Mouse (Mus musculus) embryonic fibroblast, embryonic 13.5 days (primary cell): ENCODE measurements around the gene Ddx52. TPM values are rescaled to one million over a fixed set of nuclear protein-coding genes. Genes with fewer than 3 reads are reported as not detected.

Experiments used
- H3K27ac ChIP-seq: 2 replicates; pipeline ENCODE4 v1.5.1; 2012; ENCODE audit warnings: low read length, control low read depth, inconsistent platforms; ENCODE audit not compliant: insufficient read depth
- H3K4me1 ChIP-seq: 2 replicates; pipeline ENCODE4 v1.6.1; 2011; ENCODE audit warnings: low read length; ENCODE audit not compliant: control insufficient read depth, insufficient read depth
- H3K4me3 ChIP-seq: 2 replicates; pipeline ENCODE4 v1.5.1; 2011; ENCODE audit warnings: mild to moderate bottlenecking, control low read depth, low read length; ENCODE audit not compliant: insufficient read depth
- CTCF ChIP-seq: IDR thresholded peaks from 2 replicates; pipeline ENCODE4 v1.5.1; 2011; ENCODE audit warnings: mild to moderate bottlenecking, control low read depth, low read length, moderate library complexity, borderline replicate concordance; ENCODE audit not compliant: insufficient read depth
- POLR2A ChIP-seq: IDR thresholded peaks from 2 replicates; pipeline ENCODE4 v1.6.1; 2011; ENCODE audit warnings: low read depth, mild to moderate bottlenecking, control low read depth, low read length, moderate library complexity
- polyA plus RNA-seq: library from polyadenylated mRNA; stranded (reverse); fragments of >200 nt; gene quantifications from 2 replicates; pipeline ENCODE4 v1.2.4, GENCODE M21; 2011; ENCODE audit warnings: low read depth; ENCODE audit not compliant: missing spikeins, insufficient read length

Ddx52 gene
- polyA plus RNA-seq, 1 experiment, result 30.8 TPM

DNA sequence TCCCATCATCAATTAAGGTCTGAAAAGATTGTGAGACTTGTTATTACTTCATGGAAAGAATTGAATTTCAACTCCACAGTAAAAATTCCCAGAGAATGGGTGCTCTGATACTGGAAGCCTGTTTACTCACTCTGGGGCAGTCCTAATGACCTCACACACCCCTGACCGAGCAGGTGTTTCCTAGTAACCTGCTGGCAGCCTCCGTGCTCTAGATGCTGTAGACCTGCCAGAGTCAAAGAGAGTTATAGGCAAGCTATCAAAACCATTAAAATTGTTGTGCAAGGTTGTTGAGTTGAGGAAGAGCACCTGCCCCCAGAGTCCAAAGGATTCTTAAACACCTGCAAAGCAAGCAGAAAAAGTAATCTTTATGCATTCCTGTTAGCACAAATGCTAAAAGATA, 19.3 kb upstream of the Ddx52 start:
- no peak overlapping the region for H3K27ac ChIP-seq
- peaks cover 2% of the 10 kb centered on the region; the same call in 1 of the 2 replicates for H3K4me1 ChIP-seq
- no peak overlapping the region for H3K4me3 ChIP-seq
- TF ChIP-seq POLR2A, result no peak
- no peak for TF ChIP-seq CTCF

DNA sequence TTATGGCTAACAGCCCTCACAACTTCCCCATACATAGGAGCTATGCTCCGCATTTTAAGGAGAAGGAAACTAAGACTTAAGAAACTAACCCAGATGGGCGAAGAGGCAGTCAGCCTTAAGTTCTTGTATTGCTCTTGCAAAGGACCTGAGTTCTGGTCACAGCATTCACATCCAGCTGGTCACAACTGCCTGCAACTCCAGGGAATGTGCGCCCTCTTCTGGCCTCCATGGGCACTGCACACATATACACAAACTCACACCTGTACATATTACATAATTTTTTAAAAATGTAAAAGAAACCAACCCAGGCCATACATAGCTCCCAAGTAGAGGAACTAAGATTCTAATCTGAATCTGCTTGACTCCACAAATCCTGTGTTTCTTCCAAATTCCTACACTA, 14.8 kb upstream of the Ddx52 start:
- Histone ChIP-seq H3K27ac (no peak overlapping the region), H3K4me1 (no peaks in the 10 kb centered on the region), H3K4me3 (no peak overlapping the region)
- TF ChIP-seq CTCF (peak; percentile 77; the same call in 1 of the 2 replicates), POLR2A (no peak)

DNA sequence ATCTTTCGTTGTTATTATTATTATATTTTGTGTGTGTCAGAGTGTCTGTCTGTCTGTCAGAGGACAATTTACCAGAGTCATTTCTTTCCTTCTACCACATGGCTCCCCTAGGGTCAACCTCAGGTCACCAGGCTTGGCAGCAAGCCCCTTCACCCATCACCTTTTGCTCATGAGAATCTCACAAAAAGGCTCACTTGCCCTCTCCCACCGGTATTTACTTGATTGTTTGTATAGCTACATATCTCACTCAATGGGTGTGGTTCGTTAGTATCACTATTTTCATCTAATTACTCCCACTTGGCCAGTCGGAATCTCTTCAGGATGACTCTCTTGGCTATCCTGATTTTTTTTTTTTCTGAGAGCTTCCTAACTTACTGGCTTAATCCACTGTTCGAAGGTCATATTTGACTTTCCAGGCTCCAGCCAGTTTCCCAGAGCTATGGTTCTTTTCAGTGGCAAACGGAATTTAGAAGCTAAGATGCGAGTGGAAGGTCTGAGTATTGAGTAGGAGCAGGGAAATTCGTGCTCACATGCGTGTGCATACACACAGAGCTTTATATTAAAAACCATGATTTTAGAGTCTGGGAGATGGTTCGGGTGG, 9.3 kb upstream of the Ddx52 start:
- Histone ChIP-seq H3K27ac (no peak overlapping the region), H3K4me1 (no peaks in the 10 kb centered on the region), H3K4me3 (no peak overlapping the region)
- TF ChIP-seq CTCF (no peak), POLR2A (no peak)

DNA sequence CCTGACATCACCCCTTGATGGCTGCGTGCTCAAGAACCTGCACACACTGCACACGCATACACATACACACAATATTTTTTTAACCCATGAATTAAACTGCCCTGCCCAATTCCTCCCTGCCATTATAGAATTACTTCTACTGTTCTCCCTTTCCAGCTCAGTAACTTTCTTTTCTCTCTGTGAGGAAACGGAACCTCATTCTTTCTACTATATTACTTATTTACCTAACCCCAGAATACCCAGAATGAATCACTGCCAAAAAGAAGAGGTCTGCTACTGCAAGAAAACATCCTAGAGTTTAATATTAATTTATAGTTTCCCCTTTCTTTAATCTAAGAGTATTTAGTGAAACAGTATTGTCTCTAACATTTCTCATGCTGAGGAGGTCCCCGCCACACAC, 8.5 kb upstream of the Ddx52 start:
- Histone ChIP-seq H3K4me3 (no peak overlapping the region), H3K27ac (no peak overlapping the region), H3K4me1 (peaks cover under 1% of the 10 kb centered on the region; the same call in 1 of the 2 replicates)
- TF ChIP-seq POLR2A (no peak), CTCF (no peak)

DNA sequence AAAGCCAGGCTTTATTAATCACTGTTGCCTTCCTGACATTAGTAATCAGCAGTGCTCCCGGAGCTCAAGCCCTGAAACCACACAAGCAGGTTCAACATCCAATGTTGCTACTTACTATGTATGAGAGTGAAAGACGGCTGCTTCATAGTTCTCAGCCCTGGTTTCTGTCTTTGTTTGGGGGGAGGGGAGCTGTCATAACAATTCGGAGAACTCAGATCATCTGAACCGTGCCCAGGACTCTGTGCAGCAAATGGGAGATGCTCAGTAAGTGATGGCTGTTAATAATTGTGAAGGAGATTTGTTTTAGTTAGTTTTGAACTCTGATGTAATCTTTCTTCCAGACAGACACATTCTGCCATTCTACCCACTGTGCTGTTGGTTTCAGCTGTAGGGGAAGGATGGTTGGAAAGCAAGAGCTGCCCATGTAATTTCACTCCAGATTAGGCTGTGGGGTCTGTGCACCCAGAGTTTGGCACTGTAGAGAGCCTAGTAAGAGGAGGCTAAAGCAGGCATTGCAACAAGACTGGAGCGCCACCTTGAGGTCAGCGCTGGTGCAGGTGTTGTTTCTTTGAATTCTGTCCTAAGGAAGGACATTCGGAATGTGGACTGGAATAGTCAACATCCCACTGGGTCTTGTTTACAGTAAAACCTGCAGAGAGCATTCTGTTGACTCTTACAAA, 5.7 kb upstream of the Ddx52 start:
- TF ChIP-seq POLR2A, result no peak
- peak; percentile 96 for TF ChIP-seq CTCF
- Histone ChIP-seq H3K27ac (no peak overlapping the region), H3K4me3 (no peak overlapping the region), H3K4me1 (peaks cover 6% of the 10 kb centered on the region)

GRCm38 (mm10) chr11:83938556-83938955, 3.3 kb upstream of the Ddx52 start:
- H3K27ac ChIP-seq, result no peak overlapping the region
- H3K4me1 ChIP-seq, result peaks cover 6% of the 10 kb centered on the region
- no peak for TF ChIP-seq CTCF
- no peak for TF ChIP-seq POLR2A
- H3K4me3 ChIP-seq, result no peak overlapping the region

DNA sequence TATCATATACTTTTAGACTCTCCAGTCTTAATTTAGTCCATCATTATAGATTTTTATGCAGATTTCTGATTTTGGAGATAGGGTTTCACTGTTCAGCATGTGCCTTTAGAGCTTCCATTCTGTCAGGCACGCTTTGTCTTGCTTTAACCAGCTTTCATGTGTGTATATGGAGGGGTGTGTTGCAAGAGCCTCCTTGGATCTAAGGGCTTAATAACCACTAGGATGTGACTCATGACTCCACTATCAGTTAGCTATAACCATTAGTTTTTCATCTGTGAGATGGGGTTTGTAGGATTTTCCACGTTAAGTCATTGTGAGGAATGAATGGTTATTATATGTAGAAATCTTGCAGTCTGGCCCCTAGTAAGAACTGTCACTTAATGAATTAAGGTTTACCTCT, 15.0 kb downstream of the Ddx52 start:
- no peak overlapping the region for H3K4me3 ChIP-seq
- no peak overlapping the region for H3K27ac ChIP-seq
- H3K4me1 ChIP-seq, result no peaks in the 10 kb centered on the region
- TF ChIP-seq CTCF (no peak), POLR2A (no peak)

GRCm38 (mm10) chr11:83961983-83962382, 20.1 kb downstream of the Ddx52 start:
- H3K27ac ChIP-seq, result no peak overlapping the region
- H3K4me3 ChIP-seq, result no peak overlapping the region
- TF ChIP-seq POLR2A (no peak), CTCF (no peak)
- H3K4me1 ChIP-seq, result peaks cover 2% of the 10 kb centered on the region; the same call in 1 of the 2 replicates

DNA sequence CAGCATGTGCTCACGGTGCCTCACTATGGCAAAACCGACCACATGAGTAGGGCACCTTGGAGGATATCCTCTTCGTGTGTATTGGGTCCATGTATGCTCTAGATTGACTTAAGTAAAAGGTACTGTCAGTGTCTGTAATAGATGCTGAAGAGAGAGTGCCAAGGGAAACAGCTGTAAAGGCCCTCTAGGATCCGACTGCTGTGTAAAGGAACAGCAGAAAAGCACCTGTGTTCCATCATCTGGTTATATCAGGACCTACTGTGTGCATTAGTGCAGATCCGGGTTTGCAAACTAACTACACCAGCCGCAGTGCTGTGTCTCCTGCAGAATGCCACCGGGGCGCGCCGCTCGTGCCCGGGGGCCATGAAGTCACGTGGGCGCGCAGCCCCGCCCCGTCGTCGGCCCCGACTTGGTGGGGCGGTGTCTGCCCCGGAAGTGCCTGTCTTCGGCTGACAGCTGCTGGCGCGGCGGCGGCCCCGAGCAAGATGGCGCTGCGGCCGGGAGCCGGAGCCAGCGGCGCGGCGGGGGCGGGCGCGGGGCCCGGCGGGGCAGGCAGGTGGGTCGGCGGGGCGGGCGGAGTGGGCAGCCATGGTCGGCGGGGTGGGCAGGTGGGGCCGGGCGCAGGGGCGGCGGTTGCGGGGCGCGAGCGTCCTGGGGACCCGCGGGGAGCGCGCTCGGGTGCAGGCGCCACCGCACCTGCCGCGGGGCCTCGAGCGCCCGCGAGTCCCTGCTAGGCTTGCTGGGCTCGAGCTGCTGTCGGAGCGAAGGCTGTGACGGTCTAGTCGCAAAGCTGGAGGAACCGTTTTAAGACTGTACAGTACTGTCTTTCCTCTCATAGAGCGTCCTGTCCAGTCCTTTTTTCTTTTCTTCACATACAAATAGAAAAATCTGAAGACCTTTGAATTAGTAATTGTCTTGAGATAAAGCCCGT, 22.4 kb downstream of the Ddx52 start, which contains the start of gene Synrg:
Gene Synrg (plus strand): TSS at position 438 of the 931 bp plus-strand sequence.
- Histone ChIP-seq H3K4me1 (peaks cover 2% of the 10 kb centered on the region; the same call in 1 of the 2 replicates), H3K27ac (no peak within 1 kb of the TSS), H3K4me3 (peak within 1 kb of the TSS; percentile 89)
- TF ChIP-seq POLR2A, result peak; percentile 67
- TF ChIP-seq CTCF, result no peak
